Mouse (Mus musculus): ENCODE measurements at regions not wholly inside any gene's neighbourhood (a gene's known extent, or its start where the extent isn't known, plus 50 kb on each side); places are given as distances from the start of the nearest gene placed in this dataset.

DNA sequence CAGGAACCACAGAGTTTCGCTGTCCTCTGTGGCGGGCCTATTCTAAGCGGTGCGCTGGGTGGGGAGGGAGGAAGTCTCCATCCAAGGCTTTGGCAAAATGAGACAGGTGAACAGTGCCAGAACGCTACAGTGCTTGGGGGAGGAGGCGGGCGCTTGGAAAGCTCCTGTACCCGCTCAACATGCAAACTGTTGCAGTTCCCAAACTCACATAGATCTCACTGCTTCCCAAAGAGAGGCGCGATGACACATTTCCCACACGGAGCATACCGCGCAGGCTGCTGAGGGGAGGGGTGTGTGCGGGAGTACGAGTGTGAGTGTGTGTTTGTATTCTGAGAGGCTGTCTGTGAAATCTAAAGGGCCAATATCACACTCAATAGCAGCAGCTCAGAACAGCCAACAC is 345.1 kb downstream of the 3100002H09Rik start:
- TF ChIP-seq CTCF (IDR thresholded peaks at IDR 0.05; ENCODE audit: low read depth, low read length): no peak
- no peak for TF ChIP-seq POLR2A (IDR thresholded peaks at IDR 0.05; ENCODE audit: borderline replicate concordance, low read depth, low read length)
